Comparison of ENCODE assay signal across 27 mouse cellular contexts in genomic region chr5:142915231-142915630, GRCm38 (mm10). TPM values are rescaled to one million over a fixed set of nuclear protein-coding genes. Genes with fewer than 3 reads are reported as not detected.
DNase-seq lines count a peak whose midpoint lies in the region; ATAC-seq and TF ChIP-seq lines count a peak whose summit lies in the region.
"Had no signal": no experiment of that assay in that cellular context is flagged by ENCODE, and none has a peak within 500 bp of the region (broad histone marks: within the 10 kb centered on the region; RNA-seq: fewer than 3 reads in every experiment).

No protein-coding gene starts in this region.

- H3K4me2 ChIP-seq in intestine, postnatal 0 days (replicated peaks; ENCODE audit: low read depth): no peak overlapping the region
- no peak overlapping the region for H3K4me2 ChIP-seq in liver, postnatal 0 days (ENCODE audit: low read depth, low read length)
- H3K4me2 ChIP-seq: heart, embryonic 12.5 days; hindbrain, embryonic 14.5 days; limb, embryonic 15.5 days; lung, embryonic 15.5 days; midbrain, embryonic 12.5 days; neural tube, embryonic 13.5 days had no signal

- ATAC-seq in intestine, postnatal 0 days: no peak
- ATAC-seq in liver, postnatal 0 days: no peak
- ATAC-seq: forebrain, postnatal 0 days had no signal

- no peaks in the 10 kb centered on the region for H3K27me3 ChIP-seq in liver, adult 2 months (ENCODE audit: control insufficient read depth, insufficient read depth, low read length)
- H3K27me3 ChIP-seq in intestine, postnatal 0 days (replicated peaks; ENCODE audit: control insufficient read depth, insufficient read depth, low read length): no peaks in the 10 kb centered on the region
- no peaks in the 10 kb centered on the region for H3K27me3 ChIP-seq in liver, postnatal 0 days (ENCODE audit: insufficient read depth, low read length)
- H3K27me3 ChIP-seq: heart, embryonic 12.5 days; limb, embryonic 15.5 days; lung, embryonic 15.5 days; megakaryocyte, embryonic 14.5 days; midbrain, embryonic 12.5 days; neural tube, embryonic 13.5 days had no signal

- peak overlapping the region; percentile 43 for H3K27ac ChIP-seq in liver, adult 2 months (replicated peaks; ENCODE audit: insufficient read depth, low read depth, low read length)
- H3K27ac ChIP-seq in intestine, postnatal 0 days (ENCODE audit: low read depth, low read length): peak overlapping the region; percentile 46
- H3K27ac ChIP-seq in liver, postnatal 0 days (ENCODE audit: low read depth): peak overlapping the region; percentile 39; the same call in 1 of the 2 replicates
- no peak overlapping the region for H3K27ac ChIP-seq in left cerebral cortex, adult 2 months
- H3K27ac ChIP-seq: hindbrain, embryonic 14.5 days; limb, embryonic 10.5 days; limb, embryonic 15.5 days; lung, embryonic 15.5 days; midbrain, embryonic 12.5 days; neural tube, embryonic 13.5 days had no signal

- intact Hi-C loops in left cerebral cortex, adult 2 months (cut with DNase I): no loop called here

- no peak overlapping the region for H3K4me3 ChIP-seq in liver, adult 2 months (ENCODE audit: insufficient read depth, low read depth, low read length)
- no peak overlapping the region for H3K4me3 ChIP-seq in intestine, postnatal 0 days (ENCODE audit: low read depth, low read length)
- H3K4me3 ChIP-seq in liver, postnatal 0 days (ENCODE audit: low read depth, low read length): no peak overlapping the region
- H3K4me3 ChIP-seq in left cerebral cortex, adult 2 months: no peak overlapping the region
- H3K4me3 ChIP-seq: erythroblast, embryonic 14.5 days; heart, embryonic 12.5 days; limb, embryonic 10.5 days; limb, embryonic 15.5 days; lung, embryonic 15.5 days; megakaryocyte, embryonic 14.5 days; midbrain, embryonic 12.5 days; neural tube, embryonic 13.5 days had no signal

- H3K36me3 ChIP-seq in liver, adult 2 months (ENCODE audit: control insufficient read depth, insufficient read depth, low read length): no peaks in the 10 kb centered on the region
- no peaks in the 10 kb centered on the region for H3K36me3 ChIP-seq in intestine, postnatal 0 days (ENCODE audit: control insufficient read depth, insufficient read depth)
- H3K36me3 ChIP-seq in liver, postnatal 0 days (replicated peaks; ENCODE audit: insufficient read depth, low read length): no peaks in the 10 kb centered on the region
- H3K36me3 ChIP-seq: heart, embryonic 12.5 days; limb, embryonic 10.5 days; limb, embryonic 15.5 days; lung, embryonic 15.5 days; midbrain, embryonic 12.5 days; neural tube, embryonic 13.5 days had no signal

- 0 out of 2 replicates have a peak overlapping the region, but pooled peaks have one; percentile 9 for H3K9ac ChIP-seq in liver, adult 2 months (ENCODE audit: low read depth, low read length)
- no peak overlapping the region for H3K9ac ChIP-seq in intestine, postnatal 0 days (ENCODE audit: low read depth, low read length)
- no peak overlapping the region for H3K9ac ChIP-seq in liver, postnatal 0 days (replicated peaks)
- H3K9ac ChIP-seq: forebrain, postnatal 0 days; heart, embryonic 12.5 days; hindbrain, embryonic 14.5 days; limb, embryonic 15.5 days; lung, embryonic 15.5 days; midbrain, embryonic 12.5 days; neural tube, embryonic 13.5 days had no signal

- peak; percentile 87 for DNase-seq in liver, adult 2 months (ENCODE audit: extremely low read depth, low read depth, low spot score)
- DNase-seq in liver: no peak
- DNase-seq in liver, postnatal 0 days: no peak
- no peak for DNase-seq in left cerebral cortex, adult 2 months (ENCODE audit: extremely low spot score in 1 of 2, low spot score in 2 of 2)
- DNase-seq in spleen, postnatal 4 days (ENCODE audit: low spot score in 2 of 2): no peak
- no peak for DNase-seq in urinary bladder, postnatal 14 days (ENCODE audit: low spot score)
- DNase-seq: adrenal gland, postnatal 36 days; cerebellum, adult 18-20 months; cerebellum, postnatal 10 days; forebrain, postnatal 0 days; gastrocnemius, postnatal 25 days; heart, adult 11 months; heart, postnatal 4 days; kidney, adult 2 months; kidney, postnatal 4 days; lung, postnatal 4 days; thymus, postnatal 4 days had no signal

- H3K9me3 ChIP-seq in intestine, postnatal 0 days (ENCODE audit: control insufficient read depth): no peaks in the 10 kb centered on the region
- no peaks in the 10 kb centered on the region for H3K9me3 ChIP-seq in liver, postnatal 0 days (ENCODE audit: low read length)
- H3K9me3 ChIP-seq: heart, embryonic 12.5 days; limb, embryonic 10.5 days; limb, embryonic 15.5 days; lung, embryonic 15.5 days; megakaryocyte, embryonic 14.5 days; midbrain, embryonic 12.5 days; neural tube, embryonic 13.5 days had no signal

- TF ChIP-seq CTCF in liver, adult 2 months (IDR thresholded peaks at IDR 0.05; ENCODE audit: low read depth, low read length): no peak
- TF ChIP-seq CTCF in intestine, postnatal 0 days (IDR thresholded peaks at IDR 0.05; ENCODE audit: low read depth): no peak
- TF ChIP-seq CTCF in liver, postnatal 0 days (IDR thresholded peaks at IDR 0.05; ENCODE audit: low read depth): no peak
- no peak for TF ChIP-seq CTCF in left cerebral cortex, adult 2 months (IDR thresholded peaks at IDR 0.05)

- 27% methylated on average over 11 of the region's 11 CpGs for WGBS in liver, adult 2 months
- 45% methylated on average over 11 of the region's 11 CpGs for WGBS in intestine, postnatal 0 days
- WGBS in liver, postnatal 0 days (ENCODE audit: insufficient replicate concordance): 72% methylated on average over 11 of the region's 11 CpGs

- no peaks in the 10 kb centered on the region for H3K79me2 ChIP-seq in liver, adult 2 months (ENCODE audit: control insufficient read depth, insufficient read depth, low read length)

- no peak for TF ChIP-seq POLR2A in liver, adult 2 months (IDR thresholded peaks at IDR 0.05; ENCODE audit: extremely low read depth, insufficient read depth, low read length)

- TF ChIP-seq EP300 in liver, postnatal 0 days (IDR thresholded peaks at IDR 0.05; ENCODE audit: low read depth): no peak

- H3K4me1 ChIP-seq in liver, adult 2 months (ENCODE audit: control insufficient read depth, insufficient read depth, low read length): peaks cover 23% of the 10 kb centered on the region
- H3K4me1 ChIP-seq in intestine, postnatal 0 days (replicated peaks; ENCODE audit: control insufficient read depth, insufficient read depth, low read length): peaks cover 9% of the 10 kb centered on the region; the same call in 1 of the 2 replicates
- peaks cover 33% of the 10 kb centered on the region for H3K4me1 ChIP-seq in liver, postnatal 0 days (ENCODE audit: insufficient read depth)
- H3K4me1 ChIP-seq: midbrain, embryonic 12.5 days; neural tube, embryonic 13.5 days had no signal

RNA-seq across cellular contexts. Expression of gene Actb, which starts 8.7 kb away (rescaled TPM):
- 726 and 988 TPM in 2 replicates for total RNA-seq in liver, adult 2 months (2014; rRNA removed)
- 1,363 and 1,398 TPM in 2 replicates for polyA plus RNA-seq in liver, adult 2 months (2012; rRNA removed)
- polyA plus RNA-seq in intestine, postnatal 0 days (2015; fragmentation: Nextera tagmentation; extraction: Ambion mirVana): 22,808 and 23,070 TPM in 2 replicates
- polyA plus RNA-seq in liver, postnatal 0 days (2015; fragmentation: Nextera tagmentation; extraction: Ambion mirVana): 6,710 and 7,738 TPM in 2 replicates
- 1,000 to 10,000 TPM; 2,227 to 2,233 TPM for total RNA-seq in left cerebral cortex, adult 2 months (2021)

RNA-seq across cellular contexts. Expression of gene Fbxl18, which starts 20.0 kb away (rescaled TPM):
- 1.5 and 2.4 TPM in 2 replicates for total RNA-seq in liver, adult 2 months (2014; rRNA removed)
- 9.3 and 10.6 TPM in 2 replicates for polyA plus RNA-seq in liver, adult 2 months (2012; rRNA removed)
- polyA plus RNA-seq in intestine, postnatal 0 days (2015; fragmentation: Nextera tagmentation; extraction: Ambion mirVana): 5.6 and 6.2 TPM in 2 replicates
- polyA plus RNA-seq in liver, postnatal 0 days (2015; fragmentation: Nextera tagmentation; extraction: Ambion mirVana): 1.8 and 3.2 TPM in 2 replicates
- total RNA-seq in left cerebral cortex, adult 2 months (2021): 10 to 100 TPM; 31.5 to 33.2 TPM

RNA-seq across cellular contexts. Expression of gene Fscn1, which starts 44.9 kb away (rescaled TPM):
- 2.0 and 4.2 TPM in 2 replicates for total RNA-seq in liver, adult 2 months (2014; rRNA removed)
- polyA plus RNA-seq in liver, adult 2 months (2012; rRNA removed): 3.0 and 4.4 TPM in 2 replicates
- polyA plus RNA-seq in intestine, postnatal 0 days (2015; fragmentation: Nextera tagmentation; extraction: Ambion mirVana): 36.5 and 37.1 TPM in 2 replicates
- 6.9 and 7.3 TPM in 2 replicates for polyA plus RNA-seq in liver, postnatal 0 days (2015; fragmentation: Nextera tagmentation; extraction: Ambion mirVana)
- total RNA-seq in left cerebral cortex, adult 2 months (2021): 100 to 1,000 TPM; 334 to 344 TPM
